Mouse (Mus musculus): Measurements from ENCODE around the gene Lrrn4. TPM values are rescaled to one million over a fixed set of nuclear protein-coding genes. Genes with fewer than 3 reads are reported as not detected.

Lrrn4 gene
- total RNA-seq, 2 experiments from 2014 or later: not detected

DNA sequence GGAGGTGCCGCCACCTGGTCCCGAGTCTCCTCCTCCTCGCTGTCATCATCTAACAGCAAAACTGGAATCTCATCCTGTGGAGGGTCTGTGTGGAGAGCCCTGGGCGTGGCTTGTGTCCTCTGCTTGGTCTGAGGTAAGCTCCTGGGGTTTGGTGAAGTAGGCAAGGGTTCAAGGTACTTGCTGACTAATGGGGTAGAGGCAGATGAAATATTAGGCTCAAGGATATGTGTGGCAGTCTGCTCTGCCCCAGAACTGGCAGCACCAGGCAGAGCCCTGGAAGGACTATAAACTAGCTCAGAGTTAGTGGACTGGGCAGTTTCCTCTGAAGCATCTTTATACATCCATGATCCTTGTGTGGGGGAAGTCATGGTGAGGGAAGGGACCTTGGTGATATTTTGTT lies 10.4 kb downstream of the Lrrn4 start:
- DNase-seq: no peak

GRCm38 (mm10) chr2:132869682-132870081 lies 11.0 kb downstream of the Lrrn4 start:
- no peak for DNase-seq

DNA sequence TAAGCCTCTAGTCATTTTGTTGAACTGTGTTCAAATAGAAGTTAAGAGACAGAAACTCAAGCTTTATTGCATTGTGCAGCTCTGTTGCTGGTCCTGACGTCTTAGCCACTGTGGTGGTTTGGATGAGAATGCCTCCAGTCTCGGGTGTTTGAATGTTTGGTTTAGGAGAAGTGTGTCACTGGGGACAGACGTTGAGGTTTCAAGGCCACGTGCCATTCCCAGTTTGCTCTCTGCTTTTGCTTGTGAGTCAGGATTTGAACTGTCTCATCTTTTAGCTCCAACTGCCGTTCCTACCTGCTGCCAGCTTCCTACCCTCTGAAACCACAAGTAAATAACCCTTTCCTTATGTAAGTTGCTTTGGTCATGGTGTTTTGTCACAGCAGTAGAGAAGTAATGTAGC lies 13.2 kb downstream of the Lrrn4 start:
- DNase-seq: no peak

DNA sequence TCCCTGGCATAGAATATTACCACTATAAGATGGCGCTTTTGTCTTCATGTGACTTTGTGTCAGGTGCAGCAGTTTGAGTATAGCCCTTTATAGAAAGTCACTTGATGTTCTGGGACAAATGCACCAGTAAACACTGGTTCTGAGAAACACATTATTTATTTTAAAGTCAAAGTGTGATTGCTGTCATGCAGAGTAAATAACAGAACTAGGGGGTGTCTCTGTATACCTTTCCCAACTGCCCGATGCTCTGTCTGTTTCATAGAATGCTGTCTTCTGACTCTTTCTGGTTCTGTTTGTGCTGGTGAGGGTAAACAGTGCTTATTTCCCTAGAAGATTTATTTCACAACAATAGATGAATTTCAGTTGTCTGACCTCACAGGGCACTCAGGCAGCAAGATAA lies 17.4 kb downstream of the Lrrn4 start:
- DNase-seq: no peak

- DNase-seq: no peak
Observed at GRCm38 (mm10) chr2:132861456-132861855, 19.2 kb downstream of the Lrrn4 start.

DNA sequence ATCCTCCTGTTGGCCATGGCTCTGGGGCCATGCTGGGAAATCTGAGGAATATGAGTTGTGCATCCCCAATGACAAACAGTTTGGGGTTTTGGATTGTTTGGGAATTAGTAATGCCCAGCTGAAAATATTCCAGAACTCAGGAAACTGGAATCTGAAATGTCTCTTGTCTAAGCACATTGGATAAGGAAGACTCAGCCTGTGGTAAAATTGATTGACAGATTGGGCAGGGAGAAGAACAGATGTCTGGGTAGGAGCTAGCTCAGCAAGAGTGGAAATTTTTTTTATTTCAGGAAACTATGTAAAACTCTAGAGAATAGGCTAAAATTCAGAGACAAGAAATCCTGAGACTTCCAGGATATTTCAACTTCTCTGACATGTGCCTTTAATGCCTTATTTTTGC lies 20.3 kb downstream of the Lrrn4 start:
- no peak for DNase-seq

DNA sequence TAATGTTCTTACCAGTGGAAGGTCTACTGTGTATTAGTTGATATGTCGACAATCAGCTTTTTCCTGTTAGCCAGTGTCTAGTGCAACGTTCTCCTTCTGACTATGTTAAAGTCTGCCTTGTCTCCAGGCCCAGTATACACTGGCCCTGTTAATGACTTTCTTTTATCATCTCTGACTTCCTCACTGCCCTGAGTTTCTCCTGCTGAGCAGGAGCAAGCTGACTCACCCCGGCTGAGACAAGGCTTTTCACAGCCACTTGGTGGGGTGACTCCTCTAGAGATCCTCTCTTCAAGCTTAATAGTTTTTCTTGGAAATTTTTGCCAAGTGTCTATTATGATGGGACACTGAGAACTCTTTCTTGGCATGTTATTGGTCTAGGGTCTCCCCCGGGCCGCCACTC lies 24.4 kb downstream of the Lrrn4 start:
- DNase-seq: no peak

- no peak for DNase-seq
Observed at GRCm38 (mm10) chr2:132853051-132853450, 27.6 kb downstream of the Lrrn4 start.

DNA sequence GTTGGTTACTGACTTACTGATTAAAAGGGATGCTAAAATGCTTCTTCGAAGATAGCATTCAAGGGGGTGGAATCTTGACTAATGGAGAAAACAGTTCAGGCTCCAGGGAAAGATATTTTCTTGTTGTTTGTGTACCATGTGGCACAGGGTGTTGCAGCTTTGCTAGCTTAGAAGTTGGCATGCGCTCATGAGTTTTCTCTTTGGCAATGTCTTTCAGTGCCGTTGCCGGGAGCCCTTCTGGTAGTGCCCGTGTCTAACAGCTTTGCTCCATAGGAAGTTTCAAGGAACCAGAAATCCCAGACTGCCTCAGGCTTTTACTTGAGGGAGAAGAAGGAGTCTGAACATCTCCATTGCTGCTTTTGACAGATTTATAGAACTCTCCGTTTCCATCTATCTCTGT lies 31.6 kb downstream of the Lrrn4 start:
- DNase-seq: no peak

- no peak for DNase-seq
Observed at GRCm38 (mm10) chr2:132848361-132848760, 32.3 kb downstream of the Lrrn4 start.

- no peak for DNase-seq
Observed at GRCm38 (mm10) chr2:132847581-132847980, 33.1 kb downstream of the Lrrn4 start.

DNA sequence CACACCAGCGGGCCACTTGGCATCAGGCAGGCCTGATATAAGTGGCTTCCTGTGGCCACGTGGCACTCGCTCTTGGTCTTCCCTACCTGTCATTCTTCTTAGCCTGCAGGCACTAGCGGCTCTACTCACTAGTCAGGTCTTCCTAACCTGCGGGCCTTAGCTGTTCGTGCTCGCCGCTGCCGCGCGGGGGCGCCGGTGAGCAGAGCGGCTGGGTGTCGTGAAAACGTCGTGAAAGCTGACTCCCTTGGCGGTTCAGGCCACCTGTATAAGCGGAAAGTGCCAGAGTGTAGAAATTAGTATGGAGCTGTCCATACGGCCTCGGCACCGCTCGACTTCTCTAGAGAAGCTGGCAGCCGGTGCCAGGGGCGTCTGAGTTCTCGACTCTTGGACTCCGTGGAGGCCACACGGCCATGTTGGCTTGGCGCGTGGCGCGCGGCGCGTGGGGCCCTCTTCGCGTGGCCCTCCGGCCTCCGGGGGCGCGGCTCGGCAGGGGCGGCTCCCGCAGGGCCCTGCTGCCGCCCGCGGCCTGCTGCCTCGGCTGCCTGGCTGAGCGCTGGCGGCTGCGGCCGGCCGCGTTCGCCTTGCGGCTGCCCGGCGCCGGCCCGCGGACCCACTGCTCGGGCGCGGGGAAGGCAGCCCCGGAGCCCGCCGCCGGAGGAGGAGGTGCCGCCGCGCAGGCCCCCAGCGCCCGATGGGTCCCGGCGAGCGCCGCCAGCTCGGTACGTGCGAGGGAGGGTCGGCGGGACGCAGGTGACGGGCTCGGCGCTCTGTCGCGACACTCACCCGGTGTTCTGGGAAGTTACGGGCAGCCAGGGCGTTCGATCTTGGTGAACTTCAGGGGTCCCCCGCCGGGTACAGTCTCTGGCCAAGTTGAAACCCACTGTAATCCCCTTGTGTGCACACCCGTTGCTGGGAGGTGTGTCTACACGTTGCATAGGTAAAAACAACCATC lies 34.0 kb downstream of the Lrrn4 start, which contains the start of gene Crls1:
Gene Crls1 (plus strand): TSS at position 260 of the 952 bp plus-strand sequence.
- peak; percentile 94 for DNase-seq

- no peak for DNase-seq
Observed at GRCm38 (mm10) chr2:132841071-132841470, 39.6 kb downstream of the Lrrn4 start.

Other genes with a start within 250 kb of the Lrrn4 start
- 1 to 10 TPM; 5.0 TPM for gene Shld1, start 194.0 kb downstream of the Lrrn4 start, total RNA-seq (2021)
- gene Chgb, start 99.6 kb downstream of the Lrrn4 start, total RNA-seq (2021): under 1 TPM; 0.10 to 0.21 TPM
- gene Trmt6, start 64.8 kb downstream of the Lrrn4 start, total RNA-seq (2021): 1 to 10 TPM; 5.4 to 5.7 TPM
- gene Mcm8, start 64.8 kb downstream of the Lrrn4 start, total RNA-seq (2021): 1 to 10 TPM; 1.2 to 1.6 TPM
- gene Crls1, start 34.2 kb downstream of the Lrrn4 start, total RNA-seq (2021): 10 to 100 TPM; 11.9 to 13.9 TPM
- gene Fermt1, start 65.0 kb upstream of the Lrrn4 start, total RNA-seq (2021): not detected

Measured in gastrocnemius, postnatal 25 days (tissue).